Mouse (Mus musculus): Measurements from ENCODE around the gene Endou.

GRCm38 (mm10) chr15:97764532-97764931, 33.4 kb upstream of the Endou start:
- no peak for TF ChIP-seq POLR2A (IDR thresholded peaks at IDR 0.05; ENCODE audit: low read depth, low read length)
- TF ChIP-seq CTCF (conservative IDR thresholded peaks at IDR 0.05; ENCODE audit: insufficient read depth, insufficient read length, low read depth, low read length), result no peak

Data from kidney, adult 2 months (tissue).